Mouse (Mus musculus) neural tube, embryonic 12.5 days (tissue): ENCODE data around the gene Map1a. TPM values are rescaled to one million over a fixed set of nuclear protein-coding genes. Genes with fewer than 3 reads are reported as not detected.

Experiments used
- ATAC-seq: fragments of 200-750 bp; cut with Nextera tagmentation; 2 replicates; pipeline ENCODE4 v1.8.0; 2017; ENCODE audit warnings: low read depth, mild to moderate bottlenecking, moderate TSS enrichment, moderate library complexity; ENCODE audit not compliant: low FRiP score
- H3K27ac ChIP-seq: fragments of 300-500 bp; sonication (generic); 2 replicates; pipeline ENCODE4 v1.5.1; 2016
- H3K27me3 ChIP-seq: fragments of 300-500 bp; sonication (generic); replicated peaks from 2 replicates; pipeline ENCODE4 v1.6.1; 2016; ENCODE audit warnings: mild to moderate bottlenecking
- H3K36me3 ChIP-seq: fragments of 300-500 bp; sonication (generic); 2 replicates; pipeline ENCODE4 v1.6.1; 2016; ENCODE audit warnings: mild to moderate bottlenecking
- H3K4me1 ChIP-seq: fragments of 300-500 bp; sonication (generic); 2 replicates; pipeline ENCODE4 v1.6.1; 2016
- H3K4me2 ChIP-seq: fragments of 300-500 bp; sonication (generic); replicated peaks from 2 replicates; pipeline ENCODE4 v1.6.1; 2016; ENCODE audit warnings: mild to moderate bottlenecking
- H3K4me3 ChIP-seq: fragments of 300-500 bp; sonication (generic); 2 replicates; pipeline ENCODE4 v1.5.1; 2016
- H3K9ac ChIP-seq: fragments of 300-500 bp; sonication (generic); 2 replicates; pipeline ENCODE4 v1.6.1; 2016; ENCODE audit warnings: mild to moderate bottlenecking
- H3K9me3 ChIP-seq: fragments of 300-500 bp; sonication (generic); 2 replicates; pipeline ENCODE4 v1.6.1; 2016; ENCODE audit warnings: mild to moderate bottlenecking
- WGBS: fragments of 180-500 bp; shearing (Covaris S2); methylation state at CpG from one replicate; pipeline ENCODE4 v1.1.7; 2016; 5-methylcytosine and 5-hydroxymethylcytosine counted together
- polyA plus RNA-seq: library from polyadenylated mRNA; unstranded; fragments of >200 nt; fragmentation: Nextera tagmentation; extraction: Ambion mirVana; gene quantifications from 2 replicates; pipeline ENCODE4 v1.2.1, GENCODE M21; 2016

The Map1a gene
- polyA plus RNA-seq, 1 experiment from 2014 or later: 10.3 TPM

GRCm38 (mm10) chr2:121294182-121294581, 4.8 kb downstream of the Map1a start:
- no peak for ATAC-seq
- Histone ChIP-seq H3K4me2 (peak overlapping the region; percentile 88), H3K27ac (peak overlapping the region; percentile 65; the same call in 1 of the 2 replicates), H3K4me3 (peak overlapping the region; percentile 54; the same call in 1 of the 2 replicates), H3K9me3 (no peaks in the 10 kb centered on the region), H3K36me3 (peaks cover 6% of the 10 kb centered on the region; the same call in 1 of the 2 replicates), H3K9ac (no peak overlapping the region), H3K27me3 (no peaks in the 10 kb centered on the region; the same call in 1 of the 2 replicates), H3K4me1 (peaks cover 57% of the 10 kb centered on the region)
- WGBS: 21% methylated on average over 4 of the region's 4 CpGs

- H3K4me2 ChIP-seq: peak overlapping the region; percentile 88
- H3K27ac ChIP-seq: peak overlapping the region; percentile 65
- H3K9me3 ChIP-seq: no peaks in the 10 kb centered on the region
- peak overlapping the region; percentile 54 for H3K4me3 ChIP-seq
- peaks cover 14% of the 10 kb centered on the region for H3K36me3 ChIP-seq
- H3K9ac ChIP-seq: peak overlapping the region; percentile 63
- ATAC-seq: peak; percentile 74
- H3K4me1 ChIP-seq: peaks cover 53% of the 10 kb centered on the region
- 1% methylated on average over 18 of the region's 18 CpGs for WGBS
- no peaks in the 10 kb centered on the region; the same call in 1 of the 2 replicates for H3K27me3 ChIP-seq
Observed at GRCm38 (mm10) chr2:121294753-121295607, 5.6 kb downstream of the Map1a start.

GRCm38 (mm10) chr2:121295608-121296571, 6.5 kb downstream of the Map1a start:
- Histone ChIP-seq H3K9me3 (no peaks in the 10 kb centered on the region), H3K4me3 (peak overlapping the region; percentile 54), H3K36me3 (peaks cover 23% of the 10 kb centered on the region), H3K9ac (peak overlapping the region; percentile 63), H3K4me2 (peak overlapping the region; percentile 88), H3K27ac (peak overlapping the region; percentile 63), H3K27me3 (no peaks in the 10 kb centered on the region), H3K4me1 (peaks cover 46% of the 10 kb centered on the region)
- 3% methylated on average over 15 of the region's 15 CpGs for WGBS
- ATAC-seq: peak; percentile 46

- 5% methylated on average over 6 of the region's 6 CpGs for WGBS
- H3K9ac ChIP-seq: peak overlapping the region; percentile 63
- H3K4me2 ChIP-seq: peak overlapping the region; percentile 88
- no peaks in the 10 kb centered on the region for H3K27me3 ChIP-seq
- peak overlapping the region; percentile 54 for H3K4me3 ChIP-seq
- H3K27ac ChIP-seq: peak overlapping the region; percentile 63; the same call in 1 of the 2 replicates
- peaks cover 46% of the 10 kb centered on the region for H3K4me1 ChIP-seq
- no peaks in the 10 kb centered on the region for H3K9me3 ChIP-seq
- no peak for ATAC-seq
- peaks cover 32% of the 10 kb centered on the region for H3K36me3 ChIP-seq
Observed at GRCm38 (mm10) chr2:121296754-121297231, 7.4 kb downstream of the Map1a start.

- Histone ChIP-seq H3K4me3 (0 out of 2 replicates have a peak overlapping the region, but pooled peaks have one; percentile 0), H3K9me3 (no peaks in the 10 kb centered on the region), H3K4me2 (peak overlapping the region; percentile 88), H3K27me3 (no peaks in the 10 kb centered on the region), H3K27ac (0 out of 2 replicates have a peak overlapping the region, but pooled peaks have one; percentile 23), H3K9ac (0 out of 2 replicates have a peak overlapping the region, but pooled peaks have one; percentile 63), H3K36me3 (peaks cover 41% of the 10 kb centered on the region), H3K4me1 (peaks cover 46% of the 10 kb centered on the region)
- WGBS: 11% methylated on average over 9 of the region's 9 CpGs
- ATAC-seq: no peak
Observed at GRCm38 (mm10) chr2:121297701-121298100, 8.3 kb downstream of the Map1a start.

- Histone ChIP-seq H3K4me2 (peak overlapping the region; percentile 88), H3K4me1 (peaks cover 46% of the 10 kb centered on the region), H3K27me3 (no peaks in the 10 kb centered on the region), H3K27ac (no peak overlapping the region), H3K9me3 (no peaks in the 10 kb centered on the region), H3K36me3 (peaks cover 46% of the 10 kb centered on the region), H3K4me3 (0 out of 2 replicates have a peak overlapping the region, but pooled peaks have one; percentile 0), H3K9ac (no peak overlapping the region; the same call in 1 of the 2 replicates)
- no peak for ATAC-seq
- WGBS: 3% methylated on average over 8 of the region's 8 CpGs
Observed at GRCm38 (mm10) chr2:121298131-121298530, 8.7 kb downstream of the Map1a start.

GRCm38 (mm10) chr2:121299471-121299870, 10.1 kb downstream of the Map1a start:
- H3K36me3 ChIP-seq: peaks cover 59% of the 10 kb centered on the region
- no peak for ATAC-seq
- peaks cover 38% of the 10 kb centered on the region for H3K4me1 ChIP-seq
- no peak overlapping the region for H3K27ac ChIP-seq
- no peak overlapping the region for H3K9ac ChIP-seq
- no peak overlapping the region for H3K4me3 ChIP-seq
- H3K4me2 ChIP-seq: no peak overlapping the region
- 90% methylated on average over 17 of the region's 17 CpGs for WGBS
- H3K9me3 ChIP-seq: no peaks in the 10 kb centered on the region
- no peaks in the 10 kb centered on the region for H3K27me3 ChIP-seq

- H3K4me2 ChIP-seq: no peak overlapping the region
- WGBS: 88% methylated on average over 10 of the region's 10 CpGs
- H3K9me3 ChIP-seq: no peaks in the 10 kb centered on the region
- ATAC-seq: no peak
- no peak overlapping the region for H3K27ac ChIP-seq
- H3K4me1 ChIP-seq: peaks cover 32% of the 10 kb centered on the region
- no peak overlapping the region for H3K4me3 ChIP-seq
- no peak overlapping the region for H3K9ac ChIP-seq
- H3K36me3 ChIP-seq: peaks cover 65% of the 10 kb centered on the region
- H3K27me3 ChIP-seq: no peaks in the 10 kb centered on the region
Observed at GRCm38 (mm10) chr2:121300036-121300435, 10.6 kb downstream of the Map1a start.

- Histone ChIP-seq H3K4me2 (no peak overlapping the region), H3K27ac (no peak overlapping the region), H3K36me3 (peaks cover 46% of the 10 kb centered on the region), H3K27me3 (no peaks in the 10 kb centered on the region), H3K9ac (no peak overlapping the region), H3K4me1 (peaks cover 6% of the 10 kb centered on the region), H3K4me3 (no peak overlapping the region), H3K9me3 (no peaks in the 10 kb centered on the region)
- ATAC-seq: no peak
- WGBS: 38% methylated on average over 5 of the region's 5 CpGs
Observed at GRCm38 (mm10) chr2:121308997-121309416, 19.6 kb downstream of the Map1a start.

- 82% methylated on average over 8 of the region's 8 CpGs for WGBS
- Histone ChIP-seq H3K27me3 (no peaks in the 10 kb centered on the region), H3K4me3 (no peak overlapping the region), H3K9ac (no peak overlapping the region), H3K36me3 (peaks cover 12% of the 10 kb centered on the region), H3K9me3 (no peaks in the 10 kb centered on the region), H3K27ac (no peak overlapping the region), H3K4me2 (no peak overlapping the region), H3K4me1 (no peaks in the 10 kb centered on the region)
- no peak for ATAC-seq
Observed at GRCm38 (mm10) chr2:121316278-121316677, 26.9 kb downstream of the Map1a start.

GRCm38 (mm10) chr2:121323041-121323440, 33.6 kb downstream of the Map1a start:
- Histone ChIP-seq H3K27me3 (no peaks in the 10 kb centered on the region), H3K36me3 (peaks cover 23% of the 10 kb centered on the region), H3K9ac (no peak overlapping the region), H3K9me3 (no peaks in the 10 kb centered on the region), H3K4me3 (no peak overlapping the region), H3K4me1 (no peaks in the 10 kb centered on the region), H3K4me2 (no peak overlapping the region), H3K27ac (no peak overlapping the region)
- no peak for ATAC-seq
- WGBS: 90% methylated on average over 10 of the region's 10 CpGs
